Mouse (Mus musculus) hindbrain, embryonic 16.5 days (tissue): ENCODE measurements around the gene Sfxn2. TPM values are rescaled to one million over a fixed set of nuclear protein-coding genes. Genes with fewer than 3 reads are reported as not detected.
A peak's percentile ranks its signal among the peaks of the same experiment; 100 is the strongest.
"Not testable (repeated sequence)": the region's sequence is repeated elsewhere in the genome, so short reads cannot be mapped to it uniquely, and the experiment has no call there.

Source experiments
- ATAC-seq: fragments of 200-750 bp; cut with Nextera tagmentation; 2 replicates; pipeline ENCODE4 v1.8.0; 2017; ENCODE audit warnings: moderate TSS enrichment, moderate library complexity
- H3K27ac ChIP-seq: fragments of 300-500 bp; sonication (generic); 2 replicates; pipeline ENCODE4 v1.5.1; 2014; ENCODE audit warnings: low read depth, mild to moderate bottlenecking, control low read depth, low read length, moderate library complexity
- H3K27me3 ChIP-seq: fragments of 300-500 bp; sonication (generic); replicated peaks from 2 replicates; pipeline ENCODE4 v1.6.1; 2014; ENCODE audit warnings: low read length; ENCODE audit not compliant: control insufficient read depth, insufficient read depth
- H3K36me3 ChIP-seq: fragments of 300-500 bp; sonication (generic); 2 replicates; pipeline ENCODE4 v1.6.1; 2014; ENCODE audit warnings: mild to moderate bottlenecking, low read length, moderate library complexity, mixed read lengths; ENCODE audit not compliant: control insufficient read depth, insufficient read depth
- H3K4me1 ChIP-seq: fragments of 300-500 bp; sonication (generic); 2 replicates; pipeline ENCODE4 v1.6.1; 2014; ENCODE audit warnings: low read depth, low read length; ENCODE audit not compliant: control insufficient read depth, insufficient read depth
- H3K4me2 ChIP-seq: fragments of 300-500 bp; sonication (generic); 2 replicates; pipeline ENCODE4 v1.6.1; 2014; ENCODE audit warnings: mild to moderate bottlenecking, low read length, control low read depth, moderate library complexity
- H3K4me3 ChIP-seq: fragments of 300-500 bp; sonication (generic); 2 replicates; pipeline ENCODE4 v1.5.1; 2014; ENCODE audit warnings: mild to moderate bottlenecking, low read length, control low read depth, moderate library complexity
- H3K9ac ChIP-seq: fragments of 300-500 bp; sonication (generic); 2 replicates; pipeline ENCODE4 v1.6.1; 2014; ENCODE audit warnings: low read depth, mild to moderate bottlenecking, control low read depth, low read length, moderate library complexity
- H3K9me3 ChIP-seq: fragments of 300-500 bp; sonication (generic); 2 replicates; pipeline ENCODE4 v1.6.1; 2014; ENCODE audit warnings: mild to moderate bottlenecking, low read length, moderate library complexity; ENCODE audit not compliant: control insufficient read depth
- whole genome bisulfite sequencing: fragments of 180-500 bp; shearing (Covaris S2); extraction: QIAGEN DNeasy Blood & Tissue Kit; methylation state at CpG from one replicate; pipeline ENCODE4 v1.1.7; 2014; 5-methylcytosine and 5-hydroxymethylcytosine counted together
- polyA plus RNA-seq: library from polyadenylated mRNA; unstranded; fragments of >200 nt; fragmentation: Nextera tagmentation; extraction: Ambion mirVana; gene quantifications from 2 replicates; pipeline ENCODE4 v1.2.1, GENCODE M21; 2015

The Sfxn2 gene
- polyA plus RNA-seq, 1 experiment from 2014 or later, result 9.9 TPM

- ATAC-seq, result no peak
- Histone ChIP-seq H3K4me2 (no peak overlapping the region), H3K4me3 (no peak overlapping the region), H3K27me3 (no peaks in the 10 kb centered on the region), H3K9me3 (no peaks in the 10 kb centered on the region), H3K27ac (peak overlapping the region; percentile 42), H3K36me3 (no peaks in the 10 kb centered on the region), H3K4me1 (peaks cover 2% of the 10 kb centered on the region; the same call in 1 of the 2 replicates), H3K9ac (no peak overlapping the region)
- WGBS, result 90% methylated on average over 14 of the region's 14 CpGs
Observed at GRCm38 (mm10) chr19:46562581-46563515, 10.3 kb upstream of the Sfxn2 start.

- H3K4me2 ChIP-seq, result no peak overlapping the region
- 88% methylated on average over 4 of the region's 4 CpGs for WGBS
- no peaks in the 10 kb centered on the region for H3K9me3 ChIP-seq
- no peaks in the 10 kb centered on the region for H3K27me3 ChIP-seq
- no peaks in the 10 kb centered on the region for H3K36me3 ChIP-seq
- no peak overlapping the region for H3K9ac ChIP-seq
- no peak overlapping the region for H3K27ac ChIP-seq
- peaks cover 2% of the 10 kb centered on the region; the same call in 1 of the 2 replicates for H3K4me1 ChIP-seq
- no peak for ATAC-seq
- H3K4me3 ChIP-seq, result no peak overlapping the region
Observed at GRCm38 (mm10) chr19:46563603-46564002, 9.6 kb upstream of the Sfxn2 start.

- H3K27ac ChIP-seq, result no peak overlapping the region
- 76% methylated on average over 14 of the region's 14 CpGs for WGBS
- no peak for ATAC-seq
Observed at GRCm38 (mm10) chr19:46564043-46564462, 9.1 kb upstream of the Sfxn2 start.

GRCm38 (mm10) chr19:46571211-46571877, 1.8 kb upstream of the Sfxn2 start:
- H3K36me3 ChIP-seq, ATAC-seq, H3K4me1 ChIP-seq, H3K27me3 ChIP-seq, H3K9ac ChIP-seq, H3K27ac ChIP-seq, H3K9me3 ChIP-seq: not testable (repeated sequence)
- 80% methylated on average over 3 of the region's 3 CpGs for WGBS
- peak overlapping the region; percentile 74 for H3K4me3 ChIP-seq
- peak overlapping the region; percentile 72 for H3K4me2 ChIP-seq

More at GRCm38 (mm10) chr19:46564043-46564462, 9.1 kb upstream of the Sfxn2 start:
- H3K4me3 ChIP-seq, result no peak overlapping the region
- no peak overlapping the region for H3K9ac ChIP-seq
- H3K36me3 ChIP-seq, result no peaks in the 10 kb centered on the region
- H3K4me1 ChIP-seq, result peaks cover 2% of the 10 kb centered on the region; the same call in 1 of the 2 replicates
- H3K27me3 ChIP-seq, result no peaks in the 10 kb centered on the region
- H3K9me3 ChIP-seq, result no peaks in the 10 kb centered on the region
- H3K4me2 ChIP-seq, result no peak overlapping the region

DNA sequence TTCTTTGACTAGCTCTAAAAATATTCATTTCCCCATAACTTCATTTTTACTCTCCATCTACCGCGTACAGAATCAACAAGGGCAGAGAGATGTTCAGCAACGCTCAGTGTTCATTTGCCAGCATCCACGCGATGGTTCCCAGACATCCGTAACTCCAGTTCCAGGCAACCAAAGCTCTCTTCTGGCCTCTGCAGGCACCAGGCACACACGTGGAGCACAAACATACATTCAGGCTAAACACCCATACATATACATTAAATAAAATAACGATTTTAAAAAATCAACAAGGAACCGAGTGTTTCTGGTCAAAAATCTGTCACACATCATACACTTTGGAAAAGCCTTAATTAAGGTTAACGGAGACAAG, 1.3 kb upstream of the Sfxn2 start:
- H3K27me3 ChIP-seq, result no peaks in the 10 kb centered on the region
- H3K4me1 ChIP-seq, result peaks cover 6% of the 10 kb centered on the region
- WGBS, result 7% methylated on average over 10 of the region's 10 CpGs
- H3K4me2 ChIP-seq, result peak overlapping the region; percentile 72
- H3K9me3 ChIP-seq, result no peaks in the 10 kb centered on the region
- no peaks in the 10 kb centered on the region for H3K36me3 ChIP-seq
- ATAC-seq, result no peak
- H3K9ac ChIP-seq, result peak overlapping the region; percentile 71
- peak overlapping the region; percentile 74 for H3K4me3 ChIP-seq
- peak overlapping the region; percentile 77; the same call in 1 of the 2 replicates for H3K27ac ChIP-seq

DNA sequence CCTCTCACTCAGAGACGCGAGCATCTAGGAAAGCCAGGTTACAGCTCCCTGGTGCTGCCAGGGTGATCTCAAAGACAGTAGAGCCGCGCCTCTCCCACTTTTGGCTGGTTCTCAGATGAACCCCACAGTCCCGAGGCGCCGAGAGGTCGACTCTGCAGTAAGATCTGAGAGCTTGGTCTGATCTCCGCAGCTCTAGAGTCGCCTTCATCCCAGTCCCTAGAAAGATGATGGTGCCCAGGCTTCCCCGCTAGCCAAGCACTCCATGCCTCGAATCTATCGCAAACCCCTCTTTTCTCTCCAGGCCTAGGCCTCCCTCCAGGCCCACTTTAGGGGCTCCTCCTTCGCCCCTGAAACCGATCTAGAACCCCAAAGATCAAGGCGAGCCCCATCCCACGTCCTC, 617 bp upstream of the Sfxn2 start:
- Histone ChIP-seq H3K4me2 (peak overlapping the region; percentile 72), H3K36me3 (no peaks in the 10 kb centered on the region), H3K9me3 (no peaks in the 10 kb centered on the region), H3K4me3 (peak overlapping the region; percentile 74), H3K27me3 (no peaks in the 10 kb centered on the region), H3K4me1 (peaks cover 6% of the 10 kb centered on the region), H3K9ac (peak overlapping the region; percentile 71), H3K27ac (peak overlapping the region; percentile 77)
- no peak for ATAC-seq
- WGBS, result under 1% methylated on average over 17 of the region's 17 CpGs

- Histone ChIP-seq H3K9ac (peak overlapping the region; percentile 71), H3K36me3 (no peaks in the 10 kb centered on the region), H3K27ac (no peak overlapping the region), H3K4me2 (peak overlapping the region; percentile 89), H3K9me3 (no peaks in the 10 kb centered on the region), H3K27me3 (no peaks in the 10 kb centered on the region), H3K4me1 (peaks cover 6% of the 10 kb centered on the region), H3K4me3 (peak overlapping the region; percentile 74)
- WGBS, result 54% methylated on average over 6 of the region's 6 CpGs
- ATAC-seq, result no peak
Observed at GRCm38 (mm10) chr19:46573990-46574389, 825 bp downstream of the Sfxn2 start.

GRCm38 (mm10) chr19:46575196-46575595, 2.0 kb downstream of the Sfxn2 start:
- no peak for ATAC-seq
- Histone ChIP-seq H3K9me3 (no peaks in the 10 kb centered on the region), H3K36me3 (no peaks in the 10 kb centered on the region), H3K9ac (no peak overlapping the region), H3K4me1 (peaks cover 6% of the 10 kb centered on the region), H3K27me3 (no peaks in the 10 kb centered on the region), H3K4me2 (no peak overlapping the region), H3K27ac (no peak overlapping the region), H3K4me3 (no peak overlapping the region)
- 64% methylated on average over 4 of the region's 4 CpGs for WGBS
